Mouse (Mus musculus) cerebellum, adult 2 months (tissue): ENCODE measurements at regions not wholly inside any gene's neighbourhood (a gene's known extent, or its start where the extent isn't known, plus 50 kb on each side); places are given as distances from the start of the nearest gene placed in this dataset.

Experiments used
- CTCF ChIP-seq: fragments of 200-500 bp; IDR thresholded peaks from 2 replicates; pipeline ENCODE4 v1.5.1; 2011; ENCODE audit warnings: low read depth, mild to moderate bottlenecking, control low read depth, low read length, moderate library complexity, borderline replicate concordance; ENCODE audit not compliant: insufficient read depth
- POLR2A ChIP-seq: fragments of 200-500 bp; IDR thresholded peaks from 2 replicates; pipeline ENCODE4 v1.6.1; 2011; ENCODE audit warnings: low read length, control low read depth, borderline replicate concordance; ENCODE audit not compliant: insufficient read depth

DNA sequence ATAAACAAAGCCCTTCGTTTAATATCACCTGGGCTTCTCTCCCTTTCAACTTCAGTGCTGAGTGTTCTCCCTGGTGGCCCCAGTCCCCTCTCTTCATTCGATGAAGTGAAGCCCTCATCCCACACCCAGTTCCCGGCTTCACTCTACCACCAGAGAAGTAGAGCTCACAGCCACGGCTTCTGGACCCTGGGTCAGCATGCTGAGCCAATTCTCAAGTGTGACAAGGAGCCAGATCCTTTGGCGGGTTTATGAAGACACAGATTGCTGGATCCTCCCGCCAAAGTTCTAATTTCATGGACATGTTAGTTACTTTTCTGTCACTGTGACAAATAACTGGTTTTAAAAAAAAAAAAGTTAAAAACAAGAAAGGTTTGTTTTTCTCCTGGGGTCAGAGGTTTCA lies 76.7 kb upstream of the Srsf6 start:
- no peak for TF ChIP-seq CTCF
- no peak for TF ChIP-seq POLR2A
